Mouse (Mus musculus): Measurements from ENCODE around the gene Ubxn4.
A peak's percentile ranks its signal among the peaks of the same experiment; 100 is the strongest.
"Not testable (repeated sequence)": the region's sequence is repeated elsewhere in the genome, so short reads cannot be mapped to it uniquely, and the experiment has no call there.

Gene Ubxn4

DNA sequence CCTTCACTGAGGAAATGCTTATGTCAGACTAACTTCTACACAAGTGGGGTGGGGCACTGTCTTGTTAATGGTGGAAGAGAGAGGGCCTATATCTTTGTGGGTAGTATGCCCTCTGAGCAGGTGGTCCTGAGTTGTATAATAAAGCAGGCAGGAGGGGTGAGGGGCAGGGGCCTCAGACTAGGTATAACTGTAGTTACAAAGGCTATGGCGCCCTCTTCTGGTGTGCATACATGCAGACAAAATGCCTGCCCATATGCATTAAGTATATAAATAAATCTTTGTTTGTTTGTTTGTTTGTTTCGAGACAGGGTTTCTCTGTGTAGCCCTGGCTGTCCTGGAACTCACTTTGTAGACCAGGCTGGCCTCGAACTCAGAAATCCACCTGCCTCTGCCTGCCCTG lies 65.3 kb downstream of the Ubxn4 start:
- peak; percentile 23 for DNase-seq (ENCODE audit: low read depth)

GRCm38 (mm10) chr1:128314665-128315064 lies 70.9 kb downstream of the Ubxn4 start:
- DNase-seq (ENCODE audit: low read depth): no peak

DNA sequence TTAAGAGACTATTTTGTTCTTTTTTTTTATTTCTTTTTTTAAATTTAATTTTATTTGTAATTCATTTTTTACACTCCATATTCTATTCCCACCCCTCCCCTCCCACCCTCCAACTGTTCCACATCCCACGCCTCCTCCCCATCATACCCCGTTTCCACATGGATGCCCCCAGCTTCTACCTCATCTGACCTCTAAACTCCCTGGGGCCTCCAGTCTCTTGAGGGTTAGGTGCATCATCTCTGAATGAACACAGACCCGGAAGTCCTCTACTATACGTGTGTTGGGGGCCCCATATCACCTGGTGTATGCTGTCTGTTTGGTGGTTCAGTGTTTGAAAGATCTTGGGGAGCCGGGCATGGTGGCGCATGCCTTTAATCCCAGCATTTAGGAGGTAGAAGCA lies 75.5 kb downstream of the Ubxn4 start:
- not testable (repeated sequence) for DNase-seq (ENCODE audit: low read depth)

DNA sequence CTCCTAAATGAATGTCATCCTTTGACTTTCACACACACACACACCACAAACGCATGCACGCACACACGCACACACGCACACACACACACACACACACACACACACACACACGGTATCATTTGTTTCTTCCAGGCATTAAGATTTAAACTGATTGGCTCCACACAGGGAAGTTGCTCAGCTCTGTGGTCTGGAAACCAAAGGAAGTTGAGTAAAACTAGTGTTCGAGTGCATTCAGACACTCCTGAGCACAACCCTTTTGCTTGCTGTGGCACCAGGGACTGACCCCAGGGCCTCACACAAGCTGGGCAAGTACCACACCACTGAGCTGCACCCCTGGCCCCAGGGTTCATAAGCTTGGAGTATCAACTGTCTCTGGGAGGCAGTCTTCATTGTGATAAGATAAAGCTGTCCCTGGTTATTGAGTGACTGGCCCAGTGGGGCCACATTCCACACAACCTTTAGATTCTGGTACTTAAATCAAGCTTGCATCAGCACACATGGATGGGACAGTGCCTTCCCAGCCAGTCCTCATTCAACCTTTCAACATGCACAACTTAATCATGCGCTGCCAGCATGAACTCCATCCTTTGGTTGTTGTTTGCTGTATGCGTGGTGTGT lies 79.4 kb downstream of the Ubxn4 start:
- DNase-seq (ENCODE audit: low read depth): no peak

DNA sequence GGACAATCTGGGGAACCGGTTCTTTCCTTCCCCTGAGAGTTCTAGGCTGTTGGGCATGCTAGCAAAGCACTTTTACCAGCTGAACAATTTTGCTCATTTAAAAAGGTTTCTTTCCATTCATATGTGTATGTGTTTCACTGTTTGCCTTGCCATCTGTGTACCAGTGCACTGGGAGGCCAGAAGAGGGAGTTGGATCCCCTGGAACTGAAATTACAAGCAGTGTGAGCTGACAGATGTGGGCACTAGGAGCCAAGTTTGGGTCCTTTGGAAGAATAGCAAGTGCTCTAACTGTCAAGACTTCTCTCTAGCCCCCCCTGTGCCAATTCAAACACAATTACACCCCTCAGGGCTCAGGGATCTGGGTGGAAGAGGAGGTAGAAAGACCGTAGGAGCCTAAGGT lies 81.0 kb downstream of the Ubxn4 start:
- no peak for DNase-seq (ENCODE audit: low read depth)

- no peak for DNase-seq (ENCODE audit: low read depth)
Observed at GRCm38 (mm10) chr1:128327165-128327564, 83.4 kb downstream of the Ubxn4 start.

DNA sequence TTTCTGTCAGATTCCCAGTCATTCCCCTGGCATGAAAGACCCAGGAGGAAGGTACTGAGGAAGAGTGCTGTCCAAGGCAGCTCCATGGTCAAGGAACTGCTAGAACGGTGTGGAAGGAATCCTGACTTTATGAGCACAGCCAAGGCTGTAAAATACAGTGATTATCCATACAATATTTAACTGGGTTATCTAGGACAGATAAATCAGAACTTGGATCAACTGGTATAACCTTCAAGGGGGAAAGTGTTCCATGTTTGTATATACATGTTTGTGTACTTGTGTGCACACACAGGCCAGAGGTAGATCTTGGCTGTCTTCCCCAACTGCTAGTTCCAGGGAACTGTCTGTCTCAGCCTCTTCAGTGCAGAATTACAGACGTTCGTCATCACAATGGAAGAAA lies 84.5 kb downstream of the Ubxn4 start, which contains the start of gene Lct:
Gene Lct, minus strand, starts transcription at position 101 of the 400 bp plus-strand sequence.
- no peak for DNase-seq (ENCODE audit: low read depth)
